10 mouse cellular contexts compared by ENCODE assay signal in the genomic region with DNA sequence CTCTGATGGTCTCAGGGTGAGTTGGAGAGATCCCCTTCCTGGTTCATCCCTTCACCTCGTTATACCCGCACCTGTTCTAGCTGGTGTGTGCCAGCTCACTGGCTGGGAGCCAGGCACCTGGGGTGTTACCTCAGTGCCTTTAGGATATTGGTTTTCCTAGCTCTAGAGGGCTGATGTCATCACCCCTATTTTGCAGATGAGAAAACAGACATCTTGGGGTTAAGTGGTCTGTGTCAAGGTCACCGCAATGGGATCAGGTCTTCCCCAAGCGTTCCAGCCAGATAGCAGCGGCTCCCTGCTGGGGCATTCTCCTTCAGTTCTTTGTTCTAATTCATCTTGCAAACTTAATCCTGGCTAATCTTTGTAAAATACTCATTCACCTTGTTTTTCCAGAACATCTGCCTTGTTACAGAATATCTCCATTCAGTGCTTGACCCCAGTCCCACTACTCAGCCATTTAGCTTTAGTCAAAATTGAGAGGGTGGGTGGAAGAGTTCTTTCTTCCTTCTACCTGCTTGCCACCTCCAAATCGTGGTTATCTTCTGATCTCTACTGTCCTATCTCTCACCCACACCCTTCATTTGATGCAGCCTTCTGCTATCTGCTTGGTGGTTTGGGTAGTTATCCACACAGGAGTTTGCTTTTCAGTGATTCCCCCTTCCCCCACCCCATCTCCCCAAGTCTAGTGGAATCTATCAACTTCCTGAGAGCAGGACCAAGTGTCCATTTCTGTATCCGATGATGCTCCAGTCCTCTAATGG.
DNase-seq lines count a peak whose midpoint lies in the region; ATAC-seq and TF ChIP-seq lines count a peak whose summit lies in the region.
"Had no signal": no experiment of that assay in that cellular context is flagged by ENCODE, and none has a peak within 500 bp of the region (broad histone marks: within the 10 kb centered on the region; RNA-seq: fewer than 3 reads in every experiment).

No protein-coding gene starts in this region.

- H3K4me1 ChIP-seq in forebrain, embryonic 11.5 days (replicated peaks; ENCODE audit: control insufficient read depth, insufficient read depth, low read length), result peaks cover 49% of the 10 kb centered on the region
- peaks cover 92% of the 10 kb centered on the region for H3K4me1 ChIP-seq in forebrain, embryonic 13.5 days
- H3K4me1 ChIP-seq in midbrain, postnatal 0 days (ENCODE audit: insufficient read depth, low read length), result peaks cover 51% of the 10 kb centered on the region

- no peak for TF ChIP-seq CTCF in midbrain, postnatal 0 days (IDR thresholded peaks at IDR 0.05)

- 9% methylated on average over 7 of the region's 7 CpGs for WGBS in forebrain, embryonic 11.5 days
- 10% methylated on average over 7 of the region's 7 CpGs for WGBS in forebrain, embryonic 13.5 days
- WGBS in midbrain, postnatal 0 days, result 23% methylated on average over 7 of the region's 7 CpGs

- H3K9me3 ChIP-seq in forebrain, embryonic 11.5 days (ENCODE audit: control insufficient read depth, low read length), result no peaks in the 10 kb centered on the region
- no peaks in the 10 kb centered on the region for H3K9me3 ChIP-seq in forebrain, embryonic 13.5 days (replicated peaks)
- H3K9me3 ChIP-seq in midbrain, postnatal 0 days (ENCODE audit: low read length), result no peaks in the 10 kb centered on the region

- no peak overlapping the region for H3K4me3 ChIP-seq in forebrain, embryonic 11.5 days (ENCODE audit: low read depth, low read length)
- no peak overlapping the region for H3K4me3 ChIP-seq in forebrain, embryonic 13.5 days
- no peak overlapping the region for H3K4me3 ChIP-seq in midbrain, postnatal 0 days (ENCODE audit: low read depth, low read length)

- 0 out of 2 replicates have a peak, but pooled peaks cover 2% of the 10 kb centered on the region for H3K27me3 ChIP-seq in forebrain, embryonic 11.5 days (ENCODE audit: control insufficient read depth, insufficient read depth, low read length)
- H3K27me3 ChIP-seq in forebrain, embryonic 13.5 days, result no peaks in the 10 kb centered on the region
- no peaks in the 10 kb centered on the region for H3K27me3 ChIP-seq in midbrain, postnatal 0 days (ENCODE audit: insufficient read depth, low read length)

- no peaks in the 10 kb centered on the region; the same call in 1 of the 2 replicates for H3K36me3 ChIP-seq in forebrain, embryonic 11.5 days (ENCODE audit: control insufficient read depth, insufficient read depth, low read length)
- H3K36me3 ChIP-seq in forebrain, embryonic 13.5 days (ENCODE audit: poor library complexity, severe bottlenecking), result peaks cover 8% of the 10 kb centered on the region; the same call in 1 of the 2 replicates
- 0 out of 2 replicates have a peak, but pooled peaks cover 3% of the 10 kb centered on the region for H3K36me3 ChIP-seq in midbrain, postnatal 0 days (ENCODE audit: insufficient read depth, low read length)

- H3K9ac ChIP-seq in forebrain, embryonic 11.5 days (ENCODE audit: low read length), result no peak overlapping the region
- H3K9ac ChIP-seq in forebrain, embryonic 13.5 days, result no peak overlapping the region
- H3K9ac ChIP-seq in midbrain, postnatal 0 days (replicated peaks; ENCODE audit: low read length, poor library complexity, severe bottlenecking), result no peak overlapping the region

- intact Hi-C loops in left cerebral cortex, postnatal 4 days (cut with DNase I), result no loop called here

- no peak for ATAC-seq in forebrain, embryonic 11.5 days (replicated peaks; ENCODE audit: low FRiP score)
- no peak for ATAC-seq in forebrain, embryonic 13.5 days
- ATAC-seq in midbrain, postnatal 0 days (ENCODE audit: low FRiP score), result no peak

- DNase-seq in forebrain, embryonic 11.5 days (ENCODE audit: low spot score), result peak; percentile 47
- DNase-seq in left cerebral cortex, postnatal 4 days, result peak; percentile 63
- no peak for DNase-seq in left cerebral cortex, adult 9 months (ENCODE audit: low spot score in 2 of 2)
- peak; percentile 87 for DNase-seq in cerebellum, adult 8-10 months
- DNase-seq in midbrain, postnatal 0 days (ENCODE audit: low spot score), result no peak
- no peak for DNase-seq in embryo, embryonic 10 days (ENCODE audit: low spot score)
- no peak for DNase-seq in spleen, postnatal 10 days (ENCODE audit: low spot score in 2 of 2)
- DNase-seq: adrenal gland, postnatal 10 days; heart, postnatal 4 days had no signal

- H3K4me2 ChIP-seq in forebrain, embryonic 11.5 days (ENCODE audit: low read depth, low read length, severe bottlenecking), result no peak overlapping the region
- H3K4me2 ChIP-seq in forebrain, embryonic 13.5 days, result no peak overlapping the region
- H3K4me2 ChIP-seq in midbrain, postnatal 0 days (ENCODE audit: low read depth, low read length, poor library complexity, severe bottlenecking), result no peak overlapping the region

- no peak overlapping the region for H3K27ac ChIP-seq in forebrain, embryonic 11.5 days (ENCODE audit: low read depth, low read length)
- no peak overlapping the region for H3K27ac ChIP-seq in forebrain, embryonic 13.5 days
- H3K27ac ChIP-seq in midbrain, postnatal 0 days (ENCODE audit: low read depth, low read length), result peak overlapping the region; percentile 95; the same call in 1 of the 2 replicates

Comparison
In these comparisons a context has a peak if more than half of its experiments do, and no peak if none do; other contexts are left out.
1. DNase-seq: peak in forebrain, embryonic 11.5 days (single experiment), left cerebral cortex, postnatal 4 days (single experiment) and cerebellum, adult 8-10 months (single experiment); none in left cerebral cortex, adult 9 months (0 of 2), midbrain, postnatal 0 days (single experiment), embryo, embryonic 10 days (single experiment) and spleen, postnatal 10 days (0 of 2).